Mouse (Mus musculus): ENCODE data around the gene Gipc2. TPM values are rescaled to one million over a fixed set of nuclear protein-coding genes. Genes with fewer than 3 reads are reported as not detected.

Gipc2 gene
- polyA plus RNA-seq, 1 experiment from 2014 or later, result 12.3 TPM

DNA sequence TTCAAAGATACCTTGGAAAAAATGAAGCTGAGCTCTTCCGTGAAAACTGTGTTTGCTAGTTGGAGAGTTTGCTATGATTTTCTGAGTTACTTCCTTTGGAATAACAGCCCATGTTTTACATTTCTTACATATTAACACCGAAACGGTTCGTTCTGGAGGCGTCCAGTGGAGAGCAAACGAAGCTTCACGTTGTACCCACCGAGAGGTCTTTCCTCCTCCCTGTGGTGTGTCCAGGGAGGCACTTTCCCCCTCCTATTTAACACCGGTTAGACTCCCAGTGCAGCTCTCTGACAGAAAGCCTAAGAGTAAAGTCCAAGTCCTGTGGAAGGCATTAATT lies 1.0 kb downstream of the Gipc2 start:
- peak; percentile 16; the same call in 1 of the 2 replicates for ATAC-seq
- Histone ChIP-seq H3K4me1 (peaks cover 45% of the 10 kb centered on the region), H3K4me2 (peak overlapping the region; percentile 68), H3K9me3 (replicated peaks) (no peaks in the 10 kb centered on the region), H3K36me3 (no peaks in the 10 kb centered on the region), H3K9ac (no peak overlapping the region), H3K27me3 (replicated peaks) (peaks cover 50% of the 10 kb centered on the region), H3K4me3 (peak overlapping the region; percentile 55), H3K27ac (0 out of 2 replicates have a peak overlapping the region, but pooled peaks have one; percentile 3)
- WGBS (ENCODE audit: insufficient replicate concordance), result 29% methylated on average over 9 of the region's 9 CpGs

DNA sequence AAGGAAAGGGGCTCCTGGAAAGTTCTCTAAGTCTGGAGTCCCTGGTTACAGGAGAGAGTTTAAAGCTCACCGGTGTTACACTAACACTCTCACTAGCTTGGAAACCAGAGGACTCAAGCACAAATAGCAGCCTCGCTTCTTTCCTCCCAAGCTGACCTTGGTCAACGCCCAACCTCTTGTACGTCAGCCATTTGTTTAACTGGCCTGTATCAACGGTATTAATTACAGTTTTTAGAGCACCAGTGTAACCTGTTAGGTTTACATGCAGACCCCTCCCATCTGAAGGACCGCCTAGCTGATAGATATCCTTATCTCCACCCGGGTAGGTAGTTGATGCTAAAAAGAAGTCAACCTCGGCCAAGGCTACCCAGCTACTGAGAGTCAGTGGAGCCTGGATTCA lies 2.7 kb downstream of the Gipc2 start:
- Histone ChIP-seq H3K4me1 (peaks cover 48% of the 10 kb centered on the region), H3K27ac (no peak overlapping the region), H3K27me3 (replicated peaks) (peaks cover 42% of the 10 kb centered on the region), H3K9me3 (replicated peaks) (no peaks in the 10 kb centered on the region), H3K4me2 (no peak overlapping the region), H3K36me3 (no peaks in the 10 kb centered on the region), H3K4me3 (no peak overlapping the region), H3K9ac (no peak overlapping the region)
- WGBS (ENCODE audit: insufficient replicate concordance), result 71% methylated on average over 8 of the region's 8 CpGs
- no peak for ATAC-seq

DNA sequence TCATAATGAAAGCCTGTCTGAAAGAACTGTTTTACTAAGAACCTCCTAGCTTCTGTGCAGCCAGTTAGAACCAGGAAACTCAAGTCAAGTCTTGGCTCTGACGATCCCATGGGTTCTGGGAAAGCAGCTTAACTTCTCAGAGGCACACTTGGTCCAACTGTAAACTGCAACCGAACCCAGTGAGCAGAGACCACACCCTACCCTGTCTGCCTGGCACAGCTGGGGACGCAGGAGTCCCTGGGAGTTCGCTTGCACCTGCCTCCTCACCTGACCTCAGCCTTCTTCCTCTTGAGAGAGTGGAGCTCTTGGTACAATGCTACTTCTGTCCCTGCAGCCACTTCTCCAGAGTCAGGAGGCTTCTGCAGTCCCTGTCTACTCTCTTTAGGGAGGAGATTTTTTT lies 5.4 kb downstream of the Gipc2 start:
- no peak overlapping the region for H3K4me3 ChIP-seq
- H3K36me3 ChIP-seq, result no peaks in the 10 kb centered on the region
- H3K9me3 ChIP-seq (replicated peaks), result no peaks in the 10 kb centered on the region
- no peak overlapping the region for H3K27ac ChIP-seq
- H3K4me2 ChIP-seq, result no peak overlapping the region
- no peak overlapping the region for H3K9ac ChIP-seq
- WGBS (ENCODE audit: insufficient replicate concordance), result 49% methylated on average over 4 of the region's 4 CpGs
- peaks cover 16% of the 10 kb centered on the region for H3K27me3 ChIP-seq (replicated peaks)
- peak; percentile 62 for ATAC-seq
- peaks cover 35% of the 10 kb centered on the region for H3K4me1 ChIP-seq

DNA sequence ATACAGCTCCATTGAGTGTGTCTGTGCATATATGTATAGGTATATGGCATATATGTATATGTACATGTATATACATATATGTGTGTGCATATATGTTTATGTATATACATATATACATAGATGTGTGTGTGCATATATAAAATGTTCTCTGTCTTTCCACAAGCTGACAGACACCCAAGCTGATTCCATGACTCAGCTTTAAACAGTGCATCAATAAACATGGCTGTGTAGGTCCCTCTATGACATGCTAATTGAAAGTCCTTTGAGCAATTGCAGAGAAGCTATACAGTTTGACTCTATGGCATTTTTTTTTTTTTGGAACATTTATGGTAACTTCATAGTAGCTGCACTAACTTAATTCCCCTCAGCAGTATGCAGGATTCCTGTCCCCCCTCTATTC lies 6.7 kb downstream of the Gipc2 start:
- Histone ChIP-seq H3K4me1 (peaks cover 37% of the 10 kb centered on the region), H3K36me3 (no peaks in the 10 kb centered on the region), H3K4me2 (no peak overlapping the region), H3K9me3 (replicated peaks) (no peaks in the 10 kb centered on the region), H3K27ac (no peak overlapping the region), H3K4me3 (no peak overlapping the region), H3K27me3 (replicated peaks) (peaks cover 8% of the 10 kb centered on the region), H3K9ac (no peak overlapping the region)
- no peak for ATAC-seq

DNA sequence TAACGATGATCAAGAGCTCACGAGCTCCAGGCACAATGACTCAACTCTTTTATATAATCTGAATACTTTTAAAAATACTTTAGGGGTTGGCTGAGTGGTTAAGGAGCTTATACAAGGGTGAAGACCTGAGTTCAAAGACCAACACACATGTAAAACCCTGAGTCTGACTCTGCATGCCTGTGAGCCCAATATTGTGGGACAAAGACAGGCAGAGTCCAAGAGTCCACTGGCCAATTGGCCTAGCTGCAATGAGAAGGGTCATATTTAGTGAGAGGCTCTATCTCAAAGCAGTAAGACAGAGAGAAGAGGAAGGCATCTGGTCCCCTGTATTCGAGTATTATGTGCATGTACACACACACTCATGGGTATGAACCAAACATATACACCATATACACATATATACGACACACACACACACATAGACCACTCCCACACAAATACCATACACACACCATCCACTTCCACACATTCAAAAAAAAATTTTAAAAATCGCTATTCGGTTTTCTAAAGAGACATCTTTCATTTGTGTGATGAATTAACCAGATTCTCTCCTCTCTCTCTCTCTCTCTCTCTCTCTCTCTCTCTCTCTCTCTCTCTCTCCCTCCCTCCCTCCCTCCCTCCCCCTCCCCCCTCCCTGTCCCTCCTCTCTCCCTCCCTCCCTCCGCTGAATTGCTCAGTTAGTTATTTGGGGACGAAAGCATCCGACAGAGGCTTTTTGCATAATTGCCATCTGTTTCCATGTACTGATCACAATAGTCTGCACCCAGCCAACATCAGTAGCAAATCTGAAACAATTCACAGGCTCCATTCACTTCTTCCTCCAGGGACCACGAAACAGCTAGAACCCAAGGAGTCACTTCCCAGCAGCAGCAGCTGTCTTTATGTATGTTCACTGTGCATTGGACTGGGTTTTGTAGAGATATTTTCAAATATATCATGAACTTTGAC lies 7.4 kb downstream of the Gipc2 start:
- no peaks in the 10 kb centered on the region for H3K36me3 ChIP-seq
- ATAC-seq, result no peak
- no peak overlapping the region for H3K27ac ChIP-seq
- no peak overlapping the region for H3K9ac ChIP-seq
- H3K27me3 ChIP-seq (replicated peaks), result peaks cover 5% of the 10 kb centered on the region; the same call in 1 of the 2 replicates
- H3K4me3 ChIP-seq, result no peak overlapping the region
- 78% methylated on average over 9 of the region's 10 CpGs for WGBS (ENCODE audit: insufficient replicate concordance)
- H3K4me1 ChIP-seq, result peaks cover 44% of the 10 kb centered on the region
- H3K9me3 ChIP-seq (replicated peaks), result no peaks in the 10 kb centered on the region
- no peak overlapping the region for H3K4me2 ChIP-seq

DNA sequence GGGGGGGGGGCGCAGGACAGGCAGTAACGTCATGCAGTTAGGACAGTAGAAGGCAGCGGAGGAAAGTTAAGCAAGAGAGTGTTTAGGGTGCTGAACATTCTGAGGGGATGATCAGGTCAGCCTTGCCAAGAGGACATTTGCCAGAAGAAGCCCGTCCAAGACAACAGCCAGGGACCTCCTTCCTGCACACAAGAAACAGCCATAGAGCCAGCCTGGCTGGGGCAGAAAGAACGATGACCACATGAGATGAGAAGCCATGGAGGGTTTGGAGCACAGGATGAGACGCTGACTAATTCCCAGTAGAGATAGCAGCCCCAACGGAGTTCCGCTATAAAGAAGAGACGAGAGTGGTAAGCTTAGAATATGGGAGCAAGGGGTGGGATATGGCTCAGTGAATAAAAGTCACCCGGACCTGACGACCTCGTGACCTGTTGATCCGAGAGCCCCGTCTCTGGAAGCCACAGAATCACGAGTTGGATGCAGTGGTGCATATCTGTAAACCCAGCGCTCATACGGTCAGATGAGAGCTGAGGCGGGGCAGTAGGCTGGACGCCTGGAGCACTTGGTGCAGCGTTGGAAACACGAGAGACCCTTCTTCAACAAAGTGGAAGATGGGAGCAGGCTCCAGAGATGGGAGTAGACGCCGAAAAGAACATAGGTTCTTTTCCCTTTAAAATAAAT lies 9.1 kb downstream of the Gipc2 start:
- H3K4me1 ChIP-seq, result peaks cover 55% of the 10 kb centered on the region
- no peak for ATAC-seq

DNA sequence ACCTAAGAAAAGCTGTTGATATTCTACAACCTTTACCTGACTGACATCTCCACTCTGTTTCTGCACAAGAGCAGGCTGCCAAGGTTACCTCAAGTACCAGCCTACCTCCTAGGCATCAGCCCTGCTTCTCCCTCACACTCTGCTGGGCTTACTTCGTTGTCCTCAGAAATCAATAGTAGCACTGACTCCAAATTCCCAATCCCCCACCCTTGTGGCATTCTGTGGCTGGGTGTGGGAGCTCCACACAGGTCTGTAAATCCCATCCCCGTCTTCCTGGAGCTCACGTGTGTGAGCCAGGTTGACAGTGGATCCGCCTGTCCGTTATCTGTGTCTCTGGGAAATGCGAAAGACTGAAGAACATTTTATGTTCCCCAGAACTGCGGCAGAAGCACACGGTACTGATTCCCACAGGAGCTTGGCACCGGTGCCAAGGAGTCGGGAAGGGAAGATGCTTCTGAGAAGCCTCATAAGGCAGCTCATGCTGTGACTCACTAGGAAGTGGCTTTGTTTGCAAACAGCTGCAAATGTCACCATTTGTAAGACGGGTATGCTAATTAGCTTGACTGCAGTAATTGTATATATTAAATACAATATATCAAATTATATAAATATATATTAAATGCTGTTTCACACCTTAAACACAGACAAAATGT lies 10.6 kb downstream of the Gipc2 start:
- Histone ChIP-seq H3K9me3 (replicated peaks) (no peaks in the 10 kb centered on the region), H3K36me3 (no peaks in the 10 kb centered on the region), H3K27me3 (replicated peaks) (0 out of 2 replicates have a peak, but pooled peaks cover 5% of the 10 kb centered on the region), H3K4me3 (no peak overlapping the region), H3K27ac (no peak overlapping the region), H3K9ac (no peak overlapping the region), H3K4me1 (peaks cover 54% of the 10 kb centered on the region), H3K4me2 (no peak overlapping the region)
- ATAC-seq, result no peak
- 65% methylated on average over 11 of the region's 11 CpGs for WGBS (ENCODE audit: insufficient replicate concordance)

More for the DNA sequence above, 9.1 kb downstream of the Gipc2 start:
- H3K9me3 ChIP-seq (replicated peaks), result no peaks in the 10 kb centered on the region
- no peaks in the 10 kb centered on the region for H3K36me3 ChIP-seq
- H3K4me2 ChIP-seq, result no peak overlapping the region
- H3K27me3 ChIP-seq (replicated peaks), result 0 out of 2 replicates have a peak, but pooled peaks cover 5% of the 10 kb centered on the region
- WGBS (ENCODE audit: insufficient replicate concordance), result 71% methylated on average over 23 of the region's 23 CpGs
- H3K9ac ChIP-seq, result no peak overlapping the region
- no peak overlapping the region for H3K27ac ChIP-seq
- H3K4me3 ChIP-seq, result no peak overlapping the region

DNA sequence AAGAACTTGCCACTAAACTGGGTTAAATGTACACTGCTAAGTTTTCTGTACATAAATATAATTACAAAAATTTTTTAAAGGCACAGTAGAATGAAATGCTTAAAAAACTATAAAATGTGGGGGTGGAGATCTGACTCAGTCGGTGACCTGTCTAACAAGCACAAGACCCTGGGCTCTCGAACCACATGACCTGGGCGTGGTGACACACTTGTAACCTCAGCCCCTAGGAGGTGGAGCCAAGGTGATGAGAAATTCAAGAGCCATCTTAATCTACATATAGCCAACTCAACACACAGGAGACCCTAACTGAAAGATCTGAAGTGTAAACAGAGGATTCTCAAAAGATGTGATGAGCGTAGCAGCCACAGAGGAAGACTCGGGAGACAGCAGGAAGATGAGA lies 11.9 kb downstream of the Gipc2 start:
- H3K27ac ChIP-seq, result peak overlapping the region; percentile 83; the same call in 1 of the 2 replicates
- H3K4me1 ChIP-seq, result peaks cover 63% of the 10 kb centered on the region
- H3K36me3 ChIP-seq, result no peaks in the 10 kb centered on the region
- no peak overlapping the region for H3K4me3 ChIP-seq
- H3K9ac ChIP-seq, result no peak overlapping the region
- no peak overlapping the region for H3K4me2 ChIP-seq
- ATAC-seq, result no peak
- H3K27me3 ChIP-seq (replicated peaks), result 0 out of 2 replicates have a peak, but pooled peaks cover 5% of the 10 kb centered on the region
- WGBS (ENCODE audit: insufficient replicate concordance), result 67% methylated on average over 5 of the region's 5 CpGs
- H3K9me3 ChIP-seq (replicated peaks), result no peaks in the 10 kb centered on the region

DNA sequence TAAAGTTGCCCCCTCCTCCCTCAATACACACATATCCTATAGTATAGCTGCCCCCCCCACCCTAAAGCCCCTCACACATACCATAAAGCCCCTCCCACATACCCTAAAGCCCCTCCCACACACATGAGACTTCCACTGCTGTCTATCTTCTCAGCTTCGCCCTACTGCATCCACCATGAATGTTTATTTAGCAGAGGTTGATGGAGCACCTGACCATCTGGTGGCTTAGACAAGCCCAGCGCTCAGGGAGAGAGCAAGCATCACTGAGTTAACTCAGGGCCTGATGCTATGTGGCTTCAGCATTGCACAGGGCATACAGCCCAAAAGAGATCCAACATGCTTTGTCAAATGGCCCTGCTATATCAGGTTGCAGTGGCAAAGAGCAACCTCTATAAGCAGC lies 12.9 kb downstream of the Gipc2 start:
- Histone ChIP-seq H3K9me3 (replicated peaks) (no peaks in the 10 kb centered on the region), H3K4me2 (peak overlapping the region; percentile 71), H3K4me3 (no peak overlapping the region), H3K4me1 (peaks cover 61% of the 10 kb centered on the region), H3K36me3 (no peaks in the 10 kb centered on the region), H3K27me3 (replicated peaks) (0 out of 2 replicates have a peak, but pooled peaks cover 5% of the 10 kb centered on the region), H3K27ac (peak overlapping the region; percentile 83), H3K9ac (peak overlapping the region; percentile 32)
- WGBS (ENCODE audit: insufficient replicate concordance), result 68% methylated on average over 2 of the region's 2 CpGs
- peak; percentile 8; the same call in 1 of the 2 replicates for ATAC-seq

DNA sequence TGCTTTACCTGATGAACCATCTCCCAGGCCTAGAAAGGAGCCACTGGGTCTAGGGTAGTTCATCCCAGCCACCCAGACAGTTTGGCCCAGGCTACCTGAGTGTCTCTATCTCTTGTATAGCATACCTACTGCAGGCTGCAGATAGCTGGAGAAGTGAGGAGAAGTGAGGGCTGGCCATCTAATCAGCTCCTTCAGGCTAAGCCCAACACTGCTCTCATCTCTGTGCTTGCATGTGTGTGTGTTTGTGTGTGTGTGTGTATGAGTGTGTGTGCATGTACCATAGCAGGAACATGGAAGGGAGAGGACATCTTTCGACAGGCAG lies 13.6 kb downstream of the Gipc2 start:
- no peaks in the 10 kb centered on the region for H3K9me3 ChIP-seq (replicated peaks)

DNA sequence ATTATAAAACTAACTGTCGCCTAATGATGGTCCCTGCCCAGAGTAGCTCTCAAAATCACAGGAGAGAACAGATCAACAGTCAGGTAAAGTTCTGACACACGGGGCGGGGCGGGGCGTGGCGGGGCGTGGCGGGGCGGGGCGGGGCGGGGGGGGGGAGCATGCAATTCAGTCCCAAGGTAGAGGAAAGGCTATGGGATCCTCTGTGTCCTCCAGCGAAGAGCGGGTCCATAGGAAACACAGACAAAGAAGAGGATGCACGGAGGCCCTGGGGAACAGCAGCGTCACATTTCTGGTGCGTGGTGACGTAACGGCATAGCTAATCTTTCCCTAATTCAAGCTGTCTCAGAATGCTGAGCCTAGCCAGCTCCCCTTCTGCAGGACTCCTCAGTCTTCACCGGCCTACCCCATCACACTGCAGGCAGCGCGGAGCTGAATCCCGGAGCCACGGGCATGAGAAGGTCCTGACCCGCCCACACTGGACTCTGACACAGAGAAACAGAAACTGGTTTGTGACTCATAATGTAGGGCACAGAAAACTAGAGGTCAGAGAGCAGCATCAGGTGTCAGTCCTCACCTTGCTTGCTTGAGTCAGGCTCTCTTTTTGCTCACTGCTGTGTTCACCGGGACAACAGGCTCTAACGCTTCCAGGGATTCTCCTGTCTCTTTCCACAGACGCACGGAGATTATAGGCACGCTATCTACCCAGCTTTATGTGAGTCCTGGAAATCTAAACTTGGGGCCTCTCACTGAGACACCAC lies 14.1 kb downstream of the Gipc2 start:
- Histone ChIP-seq H3K4me2 (peak overlapping the region; percentile 71), H3K27ac (peak overlapping the region; percentile 83), H3K4me3 (peak overlapping the region; percentile 44), H3K9ac (peak overlapping the region; percentile 57), H3K4me1 (peaks cover 65% of the 10 kb centered on the region), H3K27me3 (replicated peaks) (peaks cover 5% of the 10 kb centered on the region; the same call in 1 of the 2 replicates), H3K36me3 (no peaks in the 10 kb centered on the region), H3K9me3 (replicated peaks) (no peaks in the 10 kb centered on the region)
- ATAC-seq, result peak; percentile 51
- 40% methylated on average over 29 of the region's 29 CpGs for WGBS (ENCODE audit: insufficient replicate concordance)

More for the DNA sequence above, 13.6 kb downstream of the Gipc2 start:
- 47% methylated on average over 1 of the region's 1 CpGs for WGBS (ENCODE audit: insufficient replicate concordance)
- Histone ChIP-seq H3K27ac (peak overlapping the region; percentile 83), H3K36me3 (no peaks in the 10 kb centered on the region), H3K4me3 (peak overlapping the region; percentile 44), H3K27me3 (replicated peaks) (0 out of 2 replicates have a peak, but pooled peaks cover 5% of the 10 kb centered on the region), H3K4me1 (peaks cover 59% of the 10 kb centered on the region), H3K4me2 (peak overlapping the region; percentile 71), H3K9ac (peak overlapping the region; percentile 32; the same call in 1 of the 2 replicates)
- peak; percentile 98 for ATAC-seq

Data from liver, embryonic 12.5 days (tissue).